Mouse (Mus musculus) limb, embryonic 14.5 days (tissue): ENCODE data around the gene Cyp4a30b. TPM values are rescaled to one million over a fixed set of nuclear protein-coding genes. Genes with fewer than 3 reads are reported as not detected.
"Not testable (repeated sequence)": the region's sequence is repeated elsewhere in the genome, so short reads cannot be mapped to it uniquely, and the experiment has no call there.

Experiments
- ATAC-seq: fragments of 200-750 bp; cut with Nextera tagmentation; 2 replicates; pipeline ENCODE4 v1.8.0; 2017; ENCODE audit warnings: low read depth, moderate number of reproducible peaks, moderate TSS enrichment; ENCODE audit not compliant: low FRiP score
- DNase-seq: peaks from one replicate; pipeline ENCODE4 v3.0.0-alpha.2; 2015; ENCODE audit warnings: low spot score
- H3K27ac ChIP-seq: fragments of 300-500 bp; sonication (generic); replicated peaks from 2 replicates; pipeline ENCODE4 v1.5.1; 2014; ENCODE audit warnings: low read depth, mild to moderate bottlenecking, low read length, moderate library complexity, mixed read lengths
- H3K27me3 ChIP-seq: fragments of 300-500 bp; sonication (generic); 2 replicates; pipeline ENCODE4 v1.6.1; 2014; ENCODE audit warnings: low read length, mixed read lengths; ENCODE audit not compliant: control insufficient read depth, insufficient read depth
- H3K36me3 ChIP-seq: fragments of 300-500 bp; sonication (generic); 2 replicates; pipeline ENCODE4 v1.6.1; 2014; ENCODE audit warnings: mild to moderate bottlenecking, low read length, moderate library complexity, mixed read lengths; ENCODE audit not compliant: control insufficient read depth, insufficient read depth
- H3K4me1 ChIP-seq: fragments of 300-500 bp; sonication (generic); 2 replicates; pipeline ENCODE4 v1.6.1; 2014; ENCODE audit warnings: antibody characterized with exemption, low read length, mixed read lengths; ENCODE audit not compliant: control insufficient read depth, insufficient read depth
- H3K4me2 ChIP-seq: fragments of 300-500 bp; sonication (generic); replicated peaks from 2 replicates; pipeline ENCODE4 v1.6.1; 2014; ENCODE audit warnings: low read depth, mild to moderate bottlenecking, low read length, moderate library complexity; ENCODE audit not compliant: severe bottlenecking
- H3K4me3 ChIP-seq: fragments of 300-500 bp; sonication (generic); replicated peaks from 2 replicates; pipeline ENCODE4 v1.5.1; 2014; ENCODE audit warnings: low read length
- H3K9ac ChIP-seq: fragments of 300-500 bp; sonication (generic); 2 replicates; pipeline ENCODE4 v1.6.1; 2014; ENCODE audit warnings: mild to moderate bottlenecking, low read depth, low read length, moderate library complexity; ENCODE audit not compliant: severe bottlenecking
- H3K9me3 ChIP-seq: fragments of 300-500 bp; sonication (generic); 2 replicates; pipeline ENCODE4 v1.6.1; 2016; ENCODE audit warnings: low read length; ENCODE audit not compliant: control insufficient read depth
- POLR2A ChIP-seq: fragments of 200-500 bp; IDR thresholded peaks from 2 replicates; pipeline ENCODE4 v1.8.0; 2012; ENCODE audit warnings: inconsistent platforms, mild to moderate bottlenecking, moderate library complexity, borderline replicate concordance; ENCODE audit not compliant: insufficient read depth, insufficient read length; ENCODE audit errors: extremely low read depth
- WGBS: fragments of 180-500 bp; shearing (Covaris S2); extraction: QIAGEN DNeasy Blood & Tissue Kit; methylation state at CpG from one replicate; pipeline ENCODE4 v1.1.7; 2014; 5-methylcytosine and 5-hydroxymethylcytosine counted together
- polyA plus RNA-seq, 2 experiments: library from polyadenylated mRNA; depleted of rRNA in 1 of 2; stranded (reverse) in 1 of 2; unstranded in 1 of 2; fragments of >200 nt; fragmentation: Nextera tagmentation in 1 of 2; extraction: Ambion mirVana in 1 of 2; gene quantifications; 2 replicates each; pipeline versions ENCODE4 v1.2.1 to v1.2.3; 2012 to 2014

Cyp4a30b gene
- polyA plus RNA-seq (2012; rRNA removed) (not detected in 2 replicates), polyA plus RNA-seq (2014; fragmentation: Nextera tagmentation; extraction: Ambion mirVana) (not detected in 2 replicates)

GRCm38 (mm10) chr4:115452304-115452703 lies at the start of gene Cyp4a30b:
Cyp4a30b (plus strand) TSS chr4:115452604.
- no peak within 1 kb of the TSS for H3K4me2 ChIP-seq
- no peaks in the 10 kb centered on the region for H3K27me3 ChIP-seq
- 77% methylated on average over 3 of the region's 3 CpGs for WGBS
- no peak within 1 kb of the TSS for H3K4me3 ChIP-seq
- no peaks in the 10 kb centered on the region for H3K4me1 ChIP-seq
- H3K9ac ChIP-seq, result no peak within 1 kb of the TSS
- H3K9me3 ChIP-seq, result no peaks in the 10 kb centered on the region
- ATAC-seq (no peak), DNase-seq (no peak)
- no peak within 1 kb of the TSS for H3K27ac ChIP-seq
- no peak for TF ChIP-seq POLR2A
- H3K36me3 ChIP-seq, result no peaks in the 10 kb centered on the region

GRCm38 (mm10) chr4:115411324-115411723 lies 41.1 kb upstream of the Cyp4a30b start, which contains the start of gene Cyp4a12b:
Cyp4a12b (plus strand) TSS chr4:115411624.
- H3K9me3 ChIP-seq, result not testable (repeated sequence)

GRCm38 (mm10) chr4:115450577-115451137 lies 1.7 kb upstream of the Cyp4a30b start:
- H3K36me3 ChIP-seq, result no peaks in the 10 kb centered on the region
- no peak overlapping the region for H3K27ac ChIP-seq
- H3K4me1 ChIP-seq, result no peaks in the 10 kb centered on the region
- ATAC-seq, result no peak
- H3K4me3 ChIP-seq, result no peak overlapping the region
- no peak for TF ChIP-seq POLR2A
- no peak for DNase-seq
- no peaks in the 10 kb centered on the region for H3K9me3 ChIP-seq
- 73% methylated on average over 3 of the region's 3 CpGs for WGBS
- no peak overlapping the region for H3K4me2 ChIP-seq
- no peak overlapping the region for H3K9ac ChIP-seq
- H3K27me3 ChIP-seq, result no peaks in the 10 kb centered on the region

More at GRCm38 (mm10) chr4:115411324-115411723, 41.1 kb upstream of the Cyp4a30b start, which contains the start of gene Cyp4a12b:
- H3K27ac ChIP-seq, H3K36me3 ChIP-seq, H3K27me3 ChIP-seq, H3K4me2 ChIP-seq, H3K4me1 ChIP-seq, ATAC-seq, H3K4me3 ChIP-seq, H3K9ac ChIP-seq, DNase-seq: not testable (repeated sequence)

GRCm38 (mm10) chr4:115473585-115473984 lies 21.2 kb downstream of the Cyp4a30b start:
- not testable (repeated sequence) for H3K36me3 ChIP-seq, H3K27me3 ChIP-seq, H3K4me3 ChIP-seq, DNase-seq, H3K4me2 ChIP-seq, H3K4me1 ChIP-seq, H3K9ac ChIP-seq, H3K9me3 ChIP-seq, ATAC-seq, H3K27ac ChIP-seq
- 72% methylated on average over 3 of the region's 3 CpGs for WGBS

- H3K4me3 ChIP-seq, H3K4me1 ChIP-seq, H3K27me3 ChIP-seq, H3K27ac ChIP-seq, H3K9ac ChIP-seq, ATAC-seq, H3K4me2 ChIP-seq, DNase-seq, H3K9me3 ChIP-seq, H3K36me3 ChIP-seq: not testable (repeated sequence)
Measured at GRCm38 (mm10) chr4:115476051-115476450, 23.6 kb downstream of the Cyp4a30b start.
